Mouse (Mus musculus): ENCODE results near the gene Cib4.

Cib4 gene

GRCm38 (mm10) chr5:30440308-30440906, 105.2 kb downstream of the Cib4 start:
- no peak for DNase-seq (ENCODE audit: low spot score)

- no peak for DNase-seq (ENCODE audit: low spot score)
These were observed 106.7 kb downstream of the Cib4 start for GRCm38 (mm10) chr5:30438931-30439330.
